Mouse (Mus musculus) embryonic facial prominence, embryonic 14.5 days (tissue): ENCODE data around the gene Ankrd60. TPM values are rescaled to one million over a fixed set of nuclear protein-coding genes. Genes with fewer than 3 reads are reported as not detected.
A peak's percentile ranks its signal among the peaks of the same experiment; 100 is the strongest.

ENCODE experiments used
- ATAC-seq: fragments of 200-750 bp; cut with Nextera tagmentation; 2 replicates; pipeline ENCODE4 v1.8.0; 2017; ENCODE audit warnings: low read depth, moderate number of reproducible peaks, moderate TSS enrichment
- DNase-seq: peaks from one replicate; pipeline ENCODE4 v3.0.0-alpha.2; 2015; ENCODE audit warnings: low spot score
- H3K27ac ChIP-seq: fragments of 300-500 bp; sonication (generic); replicated peaks from 2 replicates; pipeline ENCODE4 v1.5.1; 2014; ENCODE audit warnings: low read depth, mild to moderate bottlenecking, low read length, moderate library complexity
- H3K27me3 ChIP-seq: fragments of 300-500 bp; sonication (generic); replicated peaks from 2 replicates; pipeline ENCODE4 v1.6.1; 2014; ENCODE audit warnings: low read length; ENCODE audit not compliant: control insufficient read depth, insufficient read depth
- H3K36me3 ChIP-seq: fragments of 300-500 bp; sonication (generic); 2 replicates; pipeline ENCODE4 v1.6.1; 2014; ENCODE audit warnings: low read length, mixed read lengths; ENCODE audit not compliant: control insufficient read depth, insufficient read depth
- H3K4me1 ChIP-seq: fragments of 300-500 bp; sonication (generic); 2 replicates; pipeline ENCODE4 v1.6.1; 2014; ENCODE audit warnings: antibody characterized with exemption, low read length; ENCODE audit not compliant: control insufficient read depth, insufficient read depth
- H3K4me2 ChIP-seq: fragments of 300-500 bp; sonication (generic); 2 replicates; pipeline ENCODE4 v1.6.1; 2014; ENCODE audit warnings: low read depth, mild to moderate bottlenecking, low read length, moderate library complexity, mixed read lengths
- H3K4me3 ChIP-seq: fragments of 300-500 bp; sonication (generic); 2 replicates; pipeline ENCODE4 v1.5.1; 2014; ENCODE audit warnings: low read depth, mild to moderate bottlenecking, low read length
- H3K9ac ChIP-seq: fragments of 300-500 bp; sonication (generic); 2 replicates; pipeline ENCODE4 v1.6.1; 2014; ENCODE audit warnings: low read depth, mild to moderate bottlenecking, low read length, moderate library complexity, mixed read lengths
- H3K9me3 ChIP-seq: fragments of 300-500 bp; sonication (generic); 2 replicates; pipeline ENCODE4 v1.6.1; 2016; ENCODE audit warnings: low read length; ENCODE audit not compliant: control insufficient read depth
- WGBS: fragments of 180-500 bp; shearing (Covaris S2); extraction: QIAGEN DNeasy Blood & Tissue Kit; methylation state at CpG from one replicate; pipeline ENCODE4 v1.1.7; 2014; 5-methylcytosine and 5-hydroxymethylcytosine counted together
- polyA plus RNA-seq: library from polyadenylated mRNA; unstranded; fragments of >200 nt; fragmentation: Nextera tagmentation; extraction: Ambion mirVana; gene quantifications from 2 replicates; pipeline ENCODE4 v1.2.1, GENCODE M21; 2014

Ankrd60 gene
- polyA plus RNA-seq, 1 experiment from 2014 or later, result not detected

GRCm38 (mm10) chr2:173608020-173608958, 30.1 kb upstream of the Ankrd60 start:
- Histone ChIP-seq H3K27me3 (no peaks in the 10 kb centered on the region), H3K4me2 (no peak overlapping the region), H3K36me3 (0 out of 2 replicates have a peak, but pooled peaks cover 19% of the 10 kb centered on the region), H3K27ac (peak overlapping the region; percentile 48; the same call in 1 of the 2 replicates), H3K4me3 (no peak overlapping the region), H3K9me3 (no peaks in the 10 kb centered on the region), H3K9ac (no peak overlapping the region), H3K4me1 (peaks cover 10% of the 10 kb centered on the region)
- DNase-seq (peak; percentile 81), ATAC-seq (peak; percentile 73)
- WGBS, result 78% methylated on average over 10 of the region's 10 CpGs

GRCm38 (mm10) chr2:173606415-173606804, 28.2 kb upstream of the Ankrd60 start:
- ATAC-seq (0 out of 2 replicates have a peak, but pooled peaks have one; percentile 9), DNase-seq (no peak)
- Histone ChIP-seq H3K4me2 (no peak overlapping the region), H3K9me3 (0 out of 2 replicates have a peak, but pooled peaks cover 6% of the 10 kb centered on the region), H3K27ac (no peak overlapping the region), H3K4me3 (no peak overlapping the region), H3K36me3 (peaks cover 29% of the 10 kb centered on the region; the same call in 1 of the 2 replicates), H3K4me1 (peaks cover 10% of the 10 kb centered on the region), H3K9ac (no peak overlapping the region), H3K27me3 (no peaks in the 10 kb centered on the region)
- 86% methylated on average over 9 of the region's 9 CpGs for WGBS

GRCm38 (mm10) chr2:173605713-173606414, 27.7 kb upstream of the Ankrd60 start:
- Histone ChIP-seq H3K27me3 (no peaks in the 10 kb centered on the region), H3K9me3 (0 out of 2 replicates have a peak, but pooled peaks cover 6% of the 10 kb centered on the region), H3K36me3 (peaks cover 34% of the 10 kb centered on the region), H3K4me3 (no peak overlapping the region), H3K4me2 (no peak overlapping the region), H3K9ac (no peak overlapping the region), H3K4me1 (peaks cover 10% of the 10 kb centered on the region), H3K27ac (no peak overlapping the region)
- 56% methylated on average over 12 of the region's 12 CpGs for WGBS
- DNase-seq (peak; percentile 50), ATAC-seq (peak; percentile 59)

- Histone ChIP-seq H3K36me3 (peaks cover 28% of the 10 kb centered on the region), H3K9me3 (0 out of 2 replicates have a peak, but pooled peaks cover 6% of the 10 kb centered on the region), H3K4me1 (peaks cover 4% of the 10 kb centered on the region; the same call in 1 of the 2 replicates), H3K4me2 (no peak overlapping the region), H3K9ac (no peak overlapping the region), H3K27me3 (no peaks in the 10 kb centered on the region), H3K4me3 (no peak overlapping the region), H3K27ac (no peak overlapping the region)
- DNase-seq (no peak), ATAC-seq (no peak)
- 91% methylated on average over 1 of the region's 1 CpGs for WGBS
These were observed 23.7 kb upstream of the Ankrd60 start for GRCm38 (mm10) chr2:173601861-173602260.

- H3K27me3 ChIP-seq, result no peaks in the 10 kb centered on the region
- 42% methylated on average over 10 of the region's 10 CpGs for WGBS
- no peak overlapping the region for H3K9ac ChIP-seq
- DNase-seq (no peak), ATAC-seq (no peak)
- H3K27ac ChIP-seq, result no peak overlapping the region
- peaks cover 20% of the 10 kb centered on the region; the same call in 1 of the 2 replicates for H3K36me3 ChIP-seq
- no peaks in the 10 kb centered on the region for H3K4me1 ChIP-seq
- H3K9me3 ChIP-seq, result no peaks in the 10 kb centered on the region
- H3K4me2 ChIP-seq, result no peak overlapping the region
- H3K4me3 ChIP-seq, result no peak overlapping the region
These were observed 17.2 kb upstream of the Ankrd60 start for GRCm38 (mm10) chr2:173595374-173595781.

- peaks cover 24% of the 10 kb centered on the region; the same call in 1 of the 2 replicates for H3K36me3 ChIP-seq
These were observed 16.3 kb upstream of the Ankrd60 start for GRCm38 (mm10) chr2:173594313-173595063.

GRCm38 (mm10) chr2:173593841-173594240, 15.7 kb upstream of the Ankrd60 start:
- no peak overlapping the region for H3K27ac ChIP-seq
- no peaks in the 10 kb centered on the region for H3K27me3 ChIP-seq
- peaks cover 31% of the 10 kb centered on the region; the same call in 1 of the 2 replicates for H3K36me3 ChIP-seq
- WGBS, result 57% methylated on average over 4 of the region's 4 CpGs
- H3K4me1 ChIP-seq, result no peaks in the 10 kb centered on the region
- no peak overlapping the region for H3K4me3 ChIP-seq
- no peak for DNase-seq
- H3K9me3 ChIP-seq, result no peaks in the 10 kb centered on the region
- no peak overlapping the region for H3K4me2 ChIP-seq
- H3K9ac ChIP-seq, result no peak overlapping the region
- ATAC-seq, result no peak

More at GRCm38 (mm10) chr2:173594313-173595063, 16.3 kb upstream of the Ankrd60 start:
- Histone ChIP-seq H3K27ac (no peak overlapping the region), H3K4me2 (no peak overlapping the region), H3K9ac (no peak overlapping the region), H3K4me3 (no peak overlapping the region), H3K9me3 (no peaks in the 10 kb centered on the region), H3K27me3 (no peaks in the 10 kb centered on the region), H3K4me1 (no peaks in the 10 kb centered on the region)
- ATAC-seq (no peak), DNase-seq (no peak)
- 68% methylated on average over 11 of the region's 11 CpGs for WGBS

GRCm38 (mm10) chr2:173592781-173593180, 14.6 kb upstream of the Ankrd60 start:
- H3K9me3 ChIP-seq, result no peaks in the 10 kb centered on the region
- ATAC-seq, result no peak
- no peak for DNase-seq
- no peak overlapping the region for H3K4me3 ChIP-seq
- no peak overlapping the region for H3K9ac ChIP-seq
- H3K4me1 ChIP-seq, result no peaks in the 10 kb centered on the region
- peaks cover 31% of the 10 kb centered on the region for H3K36me3 ChIP-seq
- 60% methylated on average over 9 of the region's 9 CpGs for WGBS
- H3K4me2 ChIP-seq, result no peak overlapping the region
- H3K27me3 ChIP-seq, result no peaks in the 10 kb centered on the region
- H3K27ac ChIP-seq, result no peak overlapping the region
